Mouse (Mus musculus): ENCODE measurements around the gene Gtf2b. TPM values are rescaled to one million over a fixed set of nuclear protein-coding genes. Genes with fewer than 3 reads are reported as not detected.

Gene Gtf2b
- 51.3 and 58.5 TPM in 2 replicates for polyA plus RNA-seq (2012; rRNA removed)

- peak within 1 kb of the TSS; percentile 100 for H3K4me3 ChIP-seq (ENCODE audit: control insufficient read depth, low read depth, low read length)
- TF ChIP-seq POLR2A (IDR thresholded peaks at IDR 0.05; ENCODE audit: control insufficient read depth, low read depth, low read length) (peak; percentile 100), CTCF (IDR thresholded peaks at IDR 0.05; ENCODE audit: control insufficient read depth, insufficient read depth, insufficient replicate concordance, low read depth, low read length) (no peak)
- H3K27ac ChIP-seq (ENCODE audit: control insufficient read depth, insufficient read depth, low read depth, low read length) = peak within 1 kb of the TSS; percentile 94
- H3K36me3 ChIP-seq (ENCODE audit: control insufficient read depth, insufficient read depth, low read length) = peaks cover 4% of the 10 kb centered on the region
- H3K27me3 ChIP-seq (ENCODE audit: control insufficient read depth, insufficient read depth, low read length) = no peaks in the 10 kb centered on the region
- H3K4me1 ChIP-seq (ENCODE audit: control insufficient read depth, insufficient read depth, low read length) = no peaks in the 10 kb centered on the region; the same call in 1 of the 2 replicates
Measured at GRCm38 (mm10) chr3:142764995-142765777, at the start of gene Gtf2b. Gene Gtf2b, plus strand, starts transcription at chr3:142765045.

GRCm38 (mm10) chr3:142725481-142725880, 39.4 kb upstream of the Gtf2b start:
- no peak for TF ChIP-seq POLR2A (IDR thresholded peaks at IDR 0.05; ENCODE audit: control insufficient read depth, low read depth, low read length)
- TF ChIP-seq CTCF (IDR thresholded peaks at IDR 0.05; ENCODE audit: control insufficient read depth, insufficient read depth, insufficient replicate concordance, low read depth, low read length) = no peak
- no peaks in the 10 kb centered on the region for H3K27me3 ChIP-seq (ENCODE audit: control insufficient read depth, insufficient read depth, low read length)

GRCm38 (mm10) chr3:142725969-142726672, 38.7 kb upstream of the Gtf2b start:
- H3K36me3 ChIP-seq (ENCODE audit: control insufficient read depth, insufficient read depth, low read length) = no peaks in the 10 kb centered on the region
- H3K27me3 ChIP-seq (ENCODE audit: control insufficient read depth, insufficient read depth, low read length) = no peaks in the 10 kb centered on the region
- TF ChIP-seq CTCF (IDR thresholded peaks at IDR 0.05; ENCODE audit: control insufficient read depth, insufficient read depth, insufficient replicate concordance, low read depth, low read length) = no peak
- no peak for TF ChIP-seq POLR2A (IDR thresholded peaks at IDR 0.05; ENCODE audit: control insufficient read depth, low read depth, low read length)
- H3K4me3 ChIP-seq (ENCODE audit: control insufficient read depth, low read depth, low read length) = no peak overlapping the region
- H3K4me1 ChIP-seq (ENCODE audit: control insufficient read depth, insufficient read depth, low read length) = no peaks in the 10 kb centered on the region
- H3K27ac ChIP-seq (ENCODE audit: control insufficient read depth, insufficient read depth, low read depth, low read length) = no peak overlapping the region

More at GRCm38 (mm10) chr3:142725481-142725880, 39.4 kb upstream of the Gtf2b start:
- H3K27ac ChIP-seq (ENCODE audit: control insufficient read depth, insufficient read depth, low read depth, low read length) = no peak overlapping the region
- H3K4me1 ChIP-seq (ENCODE audit: control insufficient read depth, insufficient read depth, low read length) = no peaks in the 10 kb centered on the region
- H3K4me3 ChIP-seq (ENCODE audit: control insufficient read depth, low read depth, low read length) = no peak overlapping the region
- no peaks in the 10 kb centered on the region for H3K36me3 ChIP-seq (ENCODE audit: control insufficient read depth, insufficient read depth, low read length)

- no peak for TF ChIP-seq POLR2A (IDR thresholded peaks at IDR 0.05; ENCODE audit: control insufficient read depth, low read depth, low read length)
- no peak for TF ChIP-seq CTCF (IDR thresholded peaks at IDR 0.05; ENCODE audit: control insufficient read depth, insufficient read depth, insufficient replicate concordance, low read depth, low read length)
- Histone ChIP-seq H3K27ac (ENCODE audit: control insufficient read depth, insufficient read depth, low read depth, low read length) (no peak overlapping the region), H3K4me3 (ENCODE audit: control insufficient read depth, low read depth, low read length) (no peak overlapping the region), H3K36me3 (ENCODE audit: control insufficient read depth, insufficient read depth, low read length) (no peaks in the 10 kb centered on the region), H3K4me1 (ENCODE audit: control insufficient read depth, insufficient read depth, low read length) (no peaks in the 10 kb centered on the region), H3K27me3 (ENCODE audit: control insufficient read depth, insufficient read depth, low read length) (no peaks in the 10 kb centered on the region)
Measured at GRCm38 (mm10) chr3:142734291-142734690, 30.6 kb upstream of the Gtf2b start.

GRCm38 (mm10) chr3:142740896-142741295, 23.9 kb upstream of the Gtf2b start:
- H3K4me3 ChIP-seq (ENCODE audit: control insufficient read depth, low read depth, low read length) = no peak overlapping the region
- H3K4me1 ChIP-seq (ENCODE audit: control insufficient read depth, insufficient read depth, low read length) = no peaks in the 10 kb centered on the region
- no peaks in the 10 kb centered on the region for H3K27me3 ChIP-seq (ENCODE audit: control insufficient read depth, insufficient read depth, low read length)
- no peaks in the 10 kb centered on the region for H3K36me3 ChIP-seq (ENCODE audit: control insufficient read depth, insufficient read depth, low read length)
- H3K27ac ChIP-seq (ENCODE audit: control insufficient read depth, insufficient read depth, low read depth, low read length) = no peak overlapping the region
- no peak for TF ChIP-seq POLR2A (IDR thresholded peaks at IDR 0.05; ENCODE audit: control insufficient read depth, low read depth, low read length)

GRCm38 (mm10) chr3:142743973-142744898, 20.6 kb upstream of the Gtf2b start:
- TF ChIP-seq CTCF (IDR thresholded peaks at IDR 0.05; ENCODE audit: control insufficient read depth, insufficient read depth, insufficient replicate concordance, low read depth, low read length) (peak; percentile 54; the same call in 1 of the 2 replicates), POLR2A (IDR thresholded peaks at IDR 0.05; ENCODE audit: control insufficient read depth, low read depth, low read length) (no peak)
- Histone ChIP-seq H3K4me1 (ENCODE audit: control insufficient read depth, insufficient read depth, low read length) (peaks cover 6% of the 10 kb centered on the region), H3K27ac (ENCODE audit: control insufficient read depth, insufficient read depth, low read depth, low read length) (no peak overlapping the region), H3K36me3 (ENCODE audit: control insufficient read depth, insufficient read depth, low read length) (no peaks in the 10 kb centered on the region), H3K27me3 (ENCODE audit: control insufficient read depth, insufficient read depth, low read length) (no peaks in the 10 kb centered on the region), H3K4me3 (ENCODE audit: control insufficient read depth, low read depth, low read length) (no peak overlapping the region)
